Mouse (Mus musculus): ENCODE measurements at regions not wholly inside any gene's neighbourhood (a gene's known extent, or its start where the extent isn't known, plus 50 kb on each side); places are given as distances from the start of the nearest gene placed in this dataset.

DNA sequence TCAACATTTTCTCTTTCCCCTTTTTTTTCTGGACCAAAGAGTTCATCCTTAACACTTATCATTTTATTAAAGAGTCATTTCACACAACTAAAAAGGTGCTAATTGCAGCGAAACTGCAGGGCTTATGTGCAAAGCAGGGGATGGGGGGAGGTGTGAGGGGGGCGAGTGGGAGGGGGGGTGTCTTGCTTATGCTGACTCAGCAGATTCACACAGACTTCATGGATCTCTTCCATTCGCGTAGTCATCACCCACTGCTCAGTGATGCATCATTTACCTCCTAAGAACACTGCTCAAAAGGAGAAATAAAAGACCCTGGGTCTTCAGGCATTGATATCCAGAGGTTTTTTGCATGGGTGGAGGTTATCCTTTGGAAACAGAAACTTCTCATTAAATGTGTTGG, 800.3 kb upstream of the Jmjd1c start:
- TF ChIP-seq CTCF (conservative IDR thresholded peaks at IDR 0.05; ENCODE audit: insufficient read depth, insufficient read length, low read depth, low read length) (no peak), POLR2A (IDR thresholded peaks at IDR 0.05; ENCODE audit: low read depth, low read length) (no peak)

Data from kidney, adult 2 months (tissue).